Mouse (Mus musculus): ENCODE results near the gene Arhgap35.

- no peak for TF ChIP-seq CTCF (conservative IDR thresholded peaks at IDR 0.05; ENCODE audit: low read length)
- TF ChIP-seq NANOG (IDR thresholded peaks at IDR 0.05; ENCODE audit: borderline replicate concordance, low read length), result no peak
Observed at GRCm38 (mm10) chr7:16499671-16500104, 115.1 kb downstream of the Arhgap35 start.

Data from E14TG2a.4 (cell line).